Mouse (Mus musculus): ENCODE measurements around the gene Wipf2. TPM values are rescaled to one million over a fixed set of nuclear protein-coding genes. Genes with fewer than 3 reads are reported as not detected.

Wipf2 gene
- total RNA-seq, 2 experiments from 2014 or later: 8.2 to 9.4 TPM

GRCm38 (mm10) chr11:98953835-98954320, 90.4 kb downstream of the Wipf2 start:
- no peak for ATAC-seq (replicated peaks; ENCODE audit: low FRiP score, poor library complexity, severe bottlenecking)

DNA sequence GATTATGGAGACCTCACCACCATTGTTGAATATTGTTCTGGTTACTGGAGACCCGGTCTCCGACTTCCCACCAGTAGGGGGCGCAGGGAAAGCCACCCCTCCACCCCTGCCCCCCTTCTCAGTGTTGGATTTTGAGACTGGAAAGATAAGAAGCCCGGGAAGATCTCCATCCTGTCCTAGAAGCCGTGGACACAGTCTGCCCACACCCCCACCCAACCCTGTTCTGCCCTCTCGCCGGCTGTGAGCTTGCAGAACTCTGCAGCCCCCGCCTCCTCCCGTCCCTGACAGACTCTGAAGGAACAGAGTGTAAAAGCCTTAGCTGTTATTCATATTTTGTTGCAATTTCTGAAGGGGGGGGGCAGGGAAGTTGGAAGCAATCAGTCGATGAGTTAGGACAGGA, 90.9 kb downstream of the Wipf2 start:
- ATAC-seq (replicated peaks; ENCODE audit: low FRiP score, poor library complexity, severe bottlenecking): no peak

Other genes with a start within 250 kb of the Wipf2 start
- gene Gm12355, start 238.0 kb upstream of the Wipf2 start, total RNA-seq (2015; ENCODE audit: low replicate concordance): 1.0 and 2.5 TPM in 2 replicates
- gene Gm12355, start 238.0 kb upstream of the Wipf2 start, total RNA-seq (2017; ENCODE audit: low replicate concordance): 0.60 and 1.1 TPM in 2 replicates
- gene Gsdma3, start 237.3 kb upstream of the Wipf2 start, total RNA-seq (2015; ENCODE audit: low replicate concordance): not detected in 2 replicates
- gene Gsdma3, start 237.3 kb upstream of the Wipf2 start, total RNA-seq (2017; ENCODE audit: low replicate concordance): not detected in 2 replicates
- gene Gsdma2, start 216.9 kb upstream of the Wipf2 start, total RNA-seq (2015; ENCODE audit: low replicate concordance): not detected in 2 replicates
- not detected in 2 replicates for gene Gsdma2, start 216.9 kb upstream of the Wipf2 start, total RNA-seq (2017; ENCODE audit: low replicate concordance)
- gene Gsdma, start 199.3 kb upstream of the Wipf2 start, total RNA-seq (2015; ENCODE audit: low replicate concordance): not detected in 2 replicates
- not detected in 2 replicates for gene Gsdma, start 199.3 kb upstream of the Wipf2 start, total RNA-seq (2017; ENCODE audit: low replicate concordance)
- gene Psmd3, start 181.1 kb upstream of the Wipf2 start, total RNA-seq (2015; ENCODE audit: low replicate concordance): 10.2 and 14.2 TPM in 2 replicates
- 15.4 and 26.9 TPM in 2 replicates for gene Psmd3, start 181.1 kb upstream of the Wipf2 start, total RNA-seq (2017; ENCODE audit: low replicate concordance)
- not detected in 2 replicates for gene Csf3, start 162.4 kb upstream of the Wipf2 start, total RNA-seq (2015; ENCODE audit: low replicate concordance)
- not detected in 2 replicates for gene Csf3, start 162.4 kb upstream of the Wipf2 start, total RNA-seq (2017; ENCODE audit: low replicate concordance)
- gene Med24, start 134.2 kb upstream of the Wipf2 start, total RNA-seq (2015; ENCODE audit: low replicate concordance): 8.8 and 17.3 TPM in 2 replicates
- gene Med24, start 134.2 kb upstream of the Wipf2 start, total RNA-seq (2017; ENCODE audit: low replicate concordance): 10.3 and 17.6 TPM in 2 replicates
- 1.9 and 5.0 TPM in 2 replicates for gene Thra, start 123.0 kb upstream of the Wipf2 start, total RNA-seq (2015; ENCODE audit: low replicate concordance)
- gene Thra, start 123.0 kb upstream of the Wipf2 start, total RNA-seq (2017; ENCODE audit: low replicate concordance): 4.3 and 8.1 TPM in 2 replicates
- gene Nr1d1, start 88.3 kb upstream of the Wipf2 start, total RNA-seq (2015; ENCODE audit: low replicate concordance): not detected in 2 replicates
- gene Nr1d1, start 88.3 kb upstream of the Wipf2 start, total RNA-seq (2017; ENCODE audit: low replicate concordance): 0.26 and 0.42 TPM in 2 replicates
- 30.3 and 42.7 TPM in 2 replicates for gene Msl1, start 68.1 kb upstream of the Wipf2 start, total RNA-seq (2015; ENCODE audit: low replicate concordance)
- 26.1 and 26.3 TPM in 2 replicates for gene Msl1, start 68.1 kb upstream of the Wipf2 start, total RNA-seq (2017; ENCODE audit: low replicate concordance)
- gene Casc3, start 58.7 kb upstream of the Wipf2 start, total RNA-seq (2015; ENCODE audit: low replicate concordance): 20.0 and 23.6 TPM in 2 replicates
- 15.7 and 26.5 TPM in 2 replicates for gene Casc3, start 58.7 kb upstream of the Wipf2 start, total RNA-seq (2017; ENCODE audit: low replicate concordance)
- not detected in 2 replicates for gene Rapgefl1, start 26.9 kb upstream of the Wipf2 start, total RNA-seq (2015; ENCODE audit: low replicate concordance)
- 0.42 TPM in 1 of 2 replicates, not detected in the other for gene Rapgefl1, start 26.9 kb upstream of the Wipf2 start, total RNA-seq (2017; ENCODE audit: low replicate concordance)
- gene Cdc6, start 44.2 kb downstream of the Wipf2 start, total RNA-seq (2015; ENCODE audit: low replicate concordance): 20.0 and 20.1 TPM in 2 replicates
- 46.7 and 54.2 TPM in 2 replicates for gene Cdc6, start 44.2 kb downstream of the Wipf2 start, total RNA-seq (2017; ENCODE audit: low replicate concordance)
- gene Rara, start 64.2 kb downstream of the Wipf2 start, total RNA-seq (2015; ENCODE audit: low replicate concordance): 13.1 and 13.2 TPM in 2 replicates
- gene Rara, start 64.2 kb downstream of the Wipf2 start, total RNA-seq (2017; ENCODE audit: low replicate concordance): 2.8 TPM in 2 replicates
- gene Gjd3, start 119.4 kb downstream of the Wipf2 start, total RNA-seq (2015; ENCODE audit: low replicate concordance): not detected in 2 replicates
- gene Gjd3, start 119.4 kb downstream of the Wipf2 start, total RNA-seq (2017; ENCODE audit: low replicate concordance): not detected in 2 replicates
- gene Top2a, start 160.6 kb downstream of the Wipf2 start, total RNA-seq (2015; ENCODE audit: low replicate concordance): 132 and 152 TPM in 2 replicates
- 334 and 394 TPM in 2 replicates for gene Top2a, start 160.6 kb downstream of the Wipf2 start, total RNA-seq (2017; ENCODE audit: low replicate concordance)
- gene Igfbp4, start 177.6 kb downstream of the Wipf2 start, total RNA-seq (2015; ENCODE audit: low replicate concordance): 10.8 and 29.7 TPM in 2 replicates
- 26.1 and 41.5 TPM in 2 replicates for gene Igfbp4, start 177.6 kb downstream of the Wipf2 start, total RNA-seq (2017; ENCODE audit: low replicate concordance)
- 0.77 TPM in 1 of 2 replicates, not detected in the other for gene Tns4, start 225.7 kb downstream of the Wipf2 start, total RNA-seq (2015; ENCODE audit: low replicate concordance)
- 0.42 TPM in 1 of 2 replicates, not detected in the other for gene Tns4, start 225.7 kb downstream of the Wipf2 start, total RNA-seq (2017; ENCODE audit: low replicate concordance)

All from erythroblast, adult 5-6 weeks (primary cell).